Mouse (Mus musculus) liver, postnatal 0 days (tissue): ENCODE measurements around the gene Susd4.

ENCODE experiments used
- CTCF ChIP-seq: sonication (generic); IDR thresholded peaks from 2 replicates; pipeline ENCODE4 v1.5.1; 2016; ENCODE audit warnings: antibody characterized with exemption, low read depth
- EP300 ChIP-seq: IDR thresholded peaks from 2 replicates; pipeline ENCODE4 v1.6.1; 2016; ENCODE audit warnings: antibody characterized with exemption, low read depth, mild to moderate bottlenecking

DNA sequence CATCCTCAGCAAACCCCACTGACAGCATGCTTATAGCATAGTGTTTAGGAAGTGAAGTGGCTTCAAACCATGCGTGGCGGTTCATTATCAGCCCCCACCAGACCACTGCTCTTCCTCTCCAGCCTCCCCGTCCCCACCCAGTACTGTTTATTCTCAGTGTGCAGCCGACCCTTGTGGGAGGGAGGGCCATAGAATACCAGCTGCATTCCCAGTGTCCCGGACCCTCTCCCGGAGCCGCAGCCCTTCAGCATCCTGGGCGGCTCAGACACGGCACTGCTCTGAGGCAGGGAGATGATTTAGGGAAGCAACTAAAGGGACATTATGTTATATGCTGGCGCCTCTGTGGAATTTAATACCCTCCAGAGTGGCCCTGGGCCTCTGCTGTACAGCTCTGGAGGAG, 55.3 kb downstream of the Susd4 start:
- TF ChIP-seq CTCF (no peak), EP300 (no peak)
